Mouse (Mus musculus) forebrain, postnatal 0 days (tissue): ENCODE results near the gene Ankrd11. TPM values are rescaled to one million over a fixed set of nuclear protein-coding genes. Genes with fewer than 3 reads are reported as not detected.
A peak's percentile ranks its signal among the peaks of the same experiment; 100 is the strongest.

Source experiments
- ATAC-seq: fragments of 200-750 bp; cut with Nextera tagmentation; 2 replicates; pipeline ENCODE4 v1.8.0; 2017; ENCODE audit warnings: mild to moderate bottlenecking, moderate library complexity
- DNase-seq: peaks from one replicate; pipeline ENCODE4 v3.0.0-alpha.2; 2015
- H3K27ac ChIP-seq: fragments of 300-500 bp; sonication (generic); 2 replicates; pipeline ENCODE4 v1.5.1; 2014; ENCODE audit warnings: low read depth, mild to moderate bottlenecking, antibody characterized with exemption, low read length, moderate library complexity, mixed read lengths
- H3K27me3 ChIP-seq: fragments of 300-500 bp; sonication (generic); 2 replicates; pipeline ENCODE4 v1.6.1; 2014; ENCODE audit warnings: mild to moderate bottlenecking, low read length, mixed read lengths; ENCODE audit not compliant: insufficient read depth
- H3K36me3 ChIP-seq: fragments of 300-500 bp; sonication (generic); 2 replicates; pipeline ENCODE4 v1.6.1; 2014; ENCODE audit warnings: mild to moderate bottlenecking, moderate library complexity; ENCODE audit not compliant: insufficient read depth
- H3K4me1 ChIP-seq: fragments of 300-500 bp; sonication (generic); 2 replicates; pipeline ENCODE4 v1.6.1; 2014; ENCODE audit warnings: antibody characterized with exemption; ENCODE audit not compliant: insufficient read depth
- H3K4me2 ChIP-seq: fragments of 300-500 bp; sonication (generic); 2 replicates; pipeline ENCODE4 v1.6.1; 2014; ENCODE audit warnings: low read depth, mild to moderate bottlenecking, moderate library complexity
- H3K4me3 ChIP-seq: fragments of 300-500 bp; sonication (generic); 2 replicates; pipeline ENCODE4 v1.5.1; 2014; ENCODE audit warnings: low read depth, low read length, mixed read lengths
- H3K9ac ChIP-seq: fragments of 300-500 bp; sonication (generic); 2 replicates; pipeline ENCODE4 v1.6.1; 2014; ENCODE audit warnings: mild to moderate bottlenecking
- H3K9me3 ChIP-seq: fragments of 300-500 bp; sonication (generic); 2 replicates; pipeline ENCODE4 v1.6.1; 2016; ENCODE audit warnings: low read length
- CTCF ChIP-seq: sonication (generic); IDR thresholded peaks from 2 replicates; pipeline ENCODE4 v1.5.1; 2016; ENCODE audit warnings: antibody characterized with exemption, control low read depth, low read depth
- WGBS: fragments of 180-500 bp; shearing (Covaris S2); extraction: QIAGEN DNeasy Blood & Tissue Kit; methylation state at CpG from one replicate; pipeline ENCODE4 v1.1.7; 2014; 5-methylcytosine and 5-hydroxymethylcytosine counted together
- polyA plus RNA-seq: library from polyadenylated mRNA; unstranded; fragments of >200 nt; fragmentation: Nextera tagmentation; extraction: Ambion mirVana; gene quantifications from 2 replicates; pipeline ENCODE4 v1.2.1, GENCODE M21; 2015
- total RNA-seq: library from RNA; depleted of rRNA; stranded (reverse); fragments of >200 nt; gene quantifications from 2 replicates; pipeline ENCODE4 v1.2.3, GENCODE M21; 2014; rRNA removed

Ankrd11 gene
- total and polyA plus RNA-seq, 2 experiments from 2014 or later: 73.5 to 103 TPM

DNA sequence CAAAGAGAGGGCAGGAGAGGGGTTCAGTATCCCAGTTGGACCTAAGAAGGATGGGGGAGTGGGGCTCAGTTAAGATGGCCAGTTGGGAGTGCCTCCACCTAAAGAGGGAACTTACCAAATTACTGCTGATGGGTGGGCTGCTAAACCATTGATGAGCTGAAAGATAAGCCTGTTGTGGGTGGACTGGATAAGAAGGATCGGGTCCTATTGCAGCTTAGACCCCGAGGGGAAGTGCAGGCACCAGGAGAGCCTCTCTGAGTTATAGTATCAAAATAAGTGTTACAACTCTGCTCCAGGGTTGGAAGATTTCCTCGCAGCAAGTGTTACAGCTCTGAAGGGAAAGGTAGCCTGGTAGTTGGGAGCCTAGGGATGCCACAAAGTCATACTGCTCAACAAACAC is 197.9 kb downstream of the Ankrd11 start:
- Histone ChIP-seq H3K36me3 (no peaks in the 10 kb centered on the region), H3K27me3 (no peaks in the 10 kb centered on the region), H3K4me1 (no peaks in the 10 kb centered on the region), H3K4me2 (no peak overlapping the region), H3K4me3 (no peak overlapping the region), H3K9ac (no peak overlapping the region), H3K9me3 (no peaks in the 10 kb centered on the region), H3K27ac (no peak overlapping the region)
- TF ChIP-seq CTCF: no peak
- DNase-seq: no peak
- ATAC-seq: no peak
- WGBS: 74% methylated on average over 3 of the region's 3 CpGs

DNA sequence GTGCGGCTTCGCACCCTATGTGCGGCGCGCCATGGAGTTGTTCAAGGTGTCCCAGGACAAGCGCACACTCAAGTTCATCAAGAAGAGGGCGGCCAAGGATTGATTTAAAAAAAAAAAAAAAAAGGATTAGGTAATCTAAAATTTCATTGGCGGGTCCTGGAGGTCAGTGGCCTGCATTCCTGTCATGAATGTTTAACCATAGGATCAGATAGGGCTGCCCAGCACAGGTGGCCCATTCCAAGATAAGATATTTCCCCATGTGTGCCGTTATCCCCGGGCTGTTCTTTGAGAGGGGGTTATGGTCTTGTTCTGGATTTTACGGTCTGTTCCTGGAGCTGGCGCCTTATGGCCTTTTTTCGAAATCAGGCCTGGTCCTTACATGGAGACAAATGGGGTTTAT is 205.4 kb downstream of the Ankrd11 start:
- DNase-seq (no peak), ATAC-seq (no peak)
- H3K4me1 ChIP-seq: no peaks in the 10 kb centered on the region
- H3K36me3 ChIP-seq: no peaks in the 10 kb centered on the region
- H3K27ac ChIP-seq: no peak overlapping the region
- H3K9me3 ChIP-seq: no peaks in the 10 kb centered on the region
- no peak overlapping the region for H3K4me2 ChIP-seq
- no peak overlapping the region for H3K4me3 ChIP-seq
- no peak overlapping the region for H3K9ac ChIP-seq
- no peaks in the 10 kb centered on the region for H3K27me3 ChIP-seq
- TF ChIP-seq CTCF: no peak
- 93% methylated on average over 13 of the region's 13 CpGs for WGBS

DNA sequence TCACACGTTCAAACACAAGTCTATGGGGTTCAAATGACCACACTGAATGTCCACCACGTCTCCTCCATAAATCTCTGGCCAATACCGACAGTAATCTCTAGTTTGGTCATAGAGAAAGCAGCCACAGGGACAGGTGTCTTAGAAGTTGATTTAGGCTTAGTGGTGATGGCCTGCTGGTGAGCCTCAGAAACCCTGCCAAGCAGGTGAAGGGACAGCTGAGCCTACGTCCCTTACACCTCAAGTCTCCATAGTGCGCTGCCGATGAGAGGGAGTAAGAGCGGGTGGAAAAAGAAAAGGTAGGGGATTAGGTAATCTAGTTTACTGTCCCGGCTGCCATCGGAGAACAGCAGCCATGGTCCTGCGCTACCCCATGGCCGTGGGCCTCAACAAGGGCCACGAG is 205.9 kb downstream of the Ankrd11 start:
- ATAC-seq (no peak), DNase-seq (no peak)
- no peaks in the 10 kb centered on the region for H3K9me3 ChIP-seq
- H3K27me3 ChIP-seq: no peaks in the 10 kb centered on the region
- no peaks in the 10 kb centered on the region for H3K4me1 ChIP-seq
- no peak overlapping the region for H3K4me2 ChIP-seq
- H3K4me3 ChIP-seq: no peak overlapping the region
- 90% methylated on average over 12 of the region's 12 CpGs for WGBS
- H3K9ac ChIP-seq: no peak overlapping the region
- H3K27ac ChIP-seq: no peak overlapping the region
- TF ChIP-seq CTCF: no peak
- no peaks in the 10 kb centered on the region for H3K36me3 ChIP-seq

DNA sequence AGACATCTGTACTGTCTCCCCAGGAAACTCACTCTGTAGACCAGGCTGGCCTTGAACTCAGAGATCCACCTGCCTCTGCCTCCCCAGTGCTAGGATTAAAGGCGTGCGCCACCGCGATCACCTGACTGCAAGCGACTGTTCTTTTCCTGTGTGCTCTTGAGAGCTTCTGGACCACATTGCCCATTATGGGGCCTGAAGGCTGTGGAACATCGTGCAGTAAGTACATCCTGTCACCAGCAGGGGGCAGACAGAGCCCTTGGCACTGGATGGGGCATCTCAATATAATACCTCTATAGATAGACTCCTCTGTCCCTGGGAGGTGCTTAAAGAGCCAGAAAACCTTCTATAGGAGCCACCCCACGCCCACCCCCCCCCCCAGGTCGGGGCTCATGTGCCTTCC is 207.1 kb downstream of the Ankrd11 start:
- H3K4me3 ChIP-seq: no peak overlapping the region
- 33% methylated on average over 8 of the region's 8 CpGs for WGBS
- DNase-seq: peak; percentile 81
- H3K4me1 ChIP-seq: no peaks in the 10 kb centered on the region
- H3K4me2 ChIP-seq: no peak overlapping the region
- H3K27me3 ChIP-seq: no peaks in the 10 kb centered on the region
- H3K9me3 ChIP-seq: no peaks in the 10 kb centered on the region
- peak; percentile 73 for ATAC-seq
- H3K36me3 ChIP-seq: no peaks in the 10 kb centered on the region
- TF ChIP-seq CTCF: peak; percentile 83
- no peak overlapping the region for H3K27ac ChIP-seq
- no peak overlapping the region for H3K9ac ChIP-seq

DNA sequence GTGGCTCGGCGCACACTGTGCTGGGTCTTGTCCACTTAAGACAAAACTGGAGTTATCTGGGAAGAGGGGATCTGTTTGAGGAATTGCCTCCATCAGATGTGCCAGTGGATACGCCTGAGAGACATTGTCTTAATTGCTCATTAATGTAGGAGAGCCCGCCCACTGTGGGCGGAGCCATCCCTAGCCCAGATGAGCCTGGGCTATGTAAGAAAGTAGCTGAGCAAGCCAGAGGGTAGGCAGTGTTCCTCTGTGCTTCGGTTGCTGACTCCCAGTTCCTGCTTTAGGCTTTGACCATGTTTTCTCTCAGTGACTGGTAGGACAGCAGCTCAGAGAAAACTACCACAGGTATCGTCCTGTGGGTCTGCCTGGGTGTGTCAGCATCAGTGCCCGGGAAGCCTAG is 207.7 kb downstream of the Ankrd11 start:
- no peaks in the 10 kb centered on the region for H3K36me3 ChIP-seq
- no peak for TF ChIP-seq CTCF
- no peak for ATAC-seq
- no peaks in the 10 kb centered on the region for H3K27me3 ChIP-seq
- H3K9me3 ChIP-seq: no peaks in the 10 kb centered on the region
- H3K27ac ChIP-seq: no peak overlapping the region
- no peaks in the 10 kb centered on the region for H3K4me1 ChIP-seq
- no peak for DNase-seq
- no peak overlapping the region for H3K9ac ChIP-seq
- no peak overlapping the region for H3K4me2 ChIP-seq
- no peak overlapping the region for H3K4me3 ChIP-seq
- WGBS: 81% methylated on average over 8 of the region's 8 CpGs

Other genes starting within 250 kb of the Ankrd11 start
- gene Cdh15, start 194.3 kb downstream of the Ankrd11 start, total RNA-seq: 1.7 and 1.8 TPM in 2 replicates
- 2.7 and 3.3 TPM in 2 replicates for gene Cdh15, start 194.3 kb downstream of the Ankrd11 start, polyA plus RNA-seq
- 56.2 and 62.8 TPM in 2 replicates for gene Spg7, start 20.7 kb upstream of the Ankrd11 start, total RNA-seq
- gene Spg7, start 20.7 kb upstream of the Ankrd11 start, polyA plus RNA-seq: 39.8 and 52.9 TPM in 2 replicates
- 2,315 and 2,714 TPM in 2 replicates for gene Rpl13, start 60.1 kb upstream of the Ankrd11 start, total RNA-seq
- gene Rpl13, start 60.1 kb upstream of the Ankrd11 start, polyA plus RNA-seq: 944 and 1,242 TPM in 2 replicates
- gene Cpne7, start 75.1 kb upstream of the Ankrd11 start, total RNA-seq: 30.2 and 32.6 TPM in 2 replicates
- 13.5 and 25.0 TPM in 2 replicates for gene Cpne7, start 75.1 kb upstream of the Ankrd11 start, polyA plus RNA-seq
- gene Sult5a1, start 116.0 kb upstream of the Ankrd11 start, total RNA-seq: 0.71 and 5.0 TPM in 2 replicates
- gene Sult5a1, start 116.0 kb upstream of the Ankrd11 start, polyA plus RNA-seq: 0.89 and 0.96 TPM in 2 replicates
- gene Dpep1, start 144.0 kb upstream of the Ankrd11 start, total RNA-seq: 0.15 and 0.57 TPM in 2 replicates
- 0.23 and 0.46 TPM in 2 replicates for gene Dpep1, start 144.0 kb upstream of the Ankrd11 start, polyA plus RNA-seq
- gene Chmp1a, start 170.5 kb upstream of the Ankrd11 start, total RNA-seq: 207 and 211 TPM in 2 replicates
- gene Chmp1a, start 170.5 kb upstream of the Ankrd11 start, polyA plus RNA-seq: 247 and 251 TPM in 2 replicates
- gene Spata33, start 170.6 kb upstream of the Ankrd11 start, total RNA-seq: 6.3 and 7.8 TPM in 2 replicates
- gene Spata33, start 170.6 kb upstream of the Ankrd11 start, polyA plus RNA-seq: 7.6 and 8.2 TPM in 2 replicates
- 71.7 and 93.2 TPM in 2 replicates for gene Cdk10, start 182.6 kb upstream of the Ankrd11 start, total RNA-seq
- gene Cdk10, start 182.6 kb upstream of the Ankrd11 start, polyA plus RNA-seq: 48.7 and 54.3 TPM in 2 replicates
- gene Spata2l, start 194.0 kb upstream of the Ankrd11 start, total RNA-seq: 10.2 and 12.2 TPM in 2 replicates
- 11.3 and 14.8 TPM in 2 replicates for gene Spata2l, start 194.0 kb upstream of the Ankrd11 start, polyA plus RNA-seq
- gene Zfp276, start 211.9 kb upstream of the Ankrd11 start, total RNA-seq: 31.9 and 37.3 TPM in 2 replicates
- gene Zfp276, start 211.9 kb upstream of the Ankrd11 start, polyA plus RNA-seq: 10.1 and 14.8 TPM in 2 replicates
- gene Vps9d1, start 212.1 kb upstream of the Ankrd11 start, total RNA-seq: 54.4 and 94.6 TPM in 2 replicates
- gene Vps9d1, start 212.1 kb upstream of the Ankrd11 start, polyA plus RNA-seq: 44.8 and 54.3 TPM in 2 replicates